Mouse (Mus musculus): ENCODE results near the gene Dapk3.
"Not testable (repeated sequence)": the region's sequence is repeated elsewhere in the genome, so short reads cannot be mapped to it uniquely, and the experiment has no call there.

Dapk3 gene

DNA sequence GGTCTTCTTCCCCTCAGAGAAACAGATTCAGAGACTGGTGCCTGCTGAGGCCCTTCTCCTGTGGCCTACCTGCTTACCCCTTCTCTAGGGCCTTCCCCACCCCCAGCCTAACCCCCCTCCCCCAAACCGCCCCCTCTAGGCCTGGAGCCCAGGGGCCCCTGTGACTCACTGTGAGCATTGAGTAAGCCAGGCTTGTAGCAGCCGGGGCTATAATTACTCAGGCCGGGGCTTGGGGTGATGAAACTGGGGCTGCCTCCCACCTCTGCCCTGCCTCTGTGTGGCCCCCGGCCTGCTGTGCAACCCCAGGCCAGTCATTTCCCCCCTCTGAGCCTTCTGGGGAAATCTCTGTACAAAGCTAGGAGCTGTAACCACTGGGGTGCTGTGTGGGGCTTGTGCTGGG lies 36.5 kb upstream of the Dapk3 start:
- DNase-seq: no peak

DNA sequence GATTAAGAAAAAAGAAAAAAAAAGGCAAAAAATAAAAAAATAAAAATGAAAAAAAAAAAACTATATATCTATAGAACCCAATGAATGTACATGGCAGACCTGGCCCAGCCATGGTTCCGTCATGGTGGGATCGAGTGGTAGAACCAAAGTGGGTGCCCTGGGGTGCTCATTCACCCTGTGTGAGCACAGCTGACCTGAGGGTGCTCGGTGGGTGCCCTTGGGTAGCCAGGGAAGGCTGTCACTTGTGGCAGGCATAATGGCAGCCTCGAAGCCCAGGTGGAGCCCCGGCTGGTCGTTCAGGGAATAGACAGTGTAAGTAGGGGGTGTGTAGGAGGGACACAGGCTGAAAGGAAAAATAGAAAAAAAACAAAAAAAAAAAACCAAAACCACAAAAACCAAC lies 31.5 kb upstream of the Dapk3 start:
- no peak for DNase-seq

DNA sequence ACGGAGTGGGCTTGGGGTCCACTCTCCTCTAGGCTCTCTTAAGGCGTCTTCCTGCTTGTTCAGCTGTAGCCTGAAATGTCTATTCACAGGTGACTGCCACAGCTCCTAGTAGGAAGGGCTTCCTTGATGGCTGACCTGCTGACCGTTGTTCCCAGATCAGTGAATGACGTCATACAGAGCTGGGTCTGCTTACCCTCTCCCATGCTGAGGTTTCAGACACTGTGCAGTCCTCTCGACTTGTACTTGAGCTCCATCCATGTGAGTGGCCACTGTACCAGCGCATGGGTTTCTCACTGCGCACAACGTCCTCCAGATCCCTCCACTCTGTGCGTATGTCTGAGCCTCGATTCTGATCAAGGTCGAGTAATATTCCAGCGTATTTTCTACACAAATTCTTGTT lies 30.2 kb upstream of the Dapk3 start:
- peak in 1 of 2 experiments; percentile 29 for DNase-seq

DNA sequence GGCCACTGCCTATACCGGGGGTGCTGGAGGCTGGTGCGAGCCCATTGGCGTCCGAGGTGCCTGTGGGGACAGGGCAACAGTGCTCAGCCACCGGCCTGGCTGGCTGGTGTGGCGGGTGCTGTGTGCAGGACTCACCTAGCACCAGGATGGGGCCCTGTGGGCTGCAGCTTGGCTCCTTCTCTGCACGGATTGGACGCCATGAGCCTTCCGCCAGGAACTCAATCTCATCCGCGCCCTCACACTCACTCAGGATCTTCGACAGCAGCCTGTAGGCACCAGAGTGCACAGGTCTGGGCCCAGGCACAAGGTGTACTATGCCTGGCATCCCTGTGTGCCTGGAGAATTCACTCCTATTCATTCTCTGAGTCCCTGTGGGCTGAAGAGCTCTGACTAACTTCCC lies 28.5 kb upstream of the Dapk3 start:
- DNase-seq: peak in 1 of 2 experiments; percentile 11

DNA sequence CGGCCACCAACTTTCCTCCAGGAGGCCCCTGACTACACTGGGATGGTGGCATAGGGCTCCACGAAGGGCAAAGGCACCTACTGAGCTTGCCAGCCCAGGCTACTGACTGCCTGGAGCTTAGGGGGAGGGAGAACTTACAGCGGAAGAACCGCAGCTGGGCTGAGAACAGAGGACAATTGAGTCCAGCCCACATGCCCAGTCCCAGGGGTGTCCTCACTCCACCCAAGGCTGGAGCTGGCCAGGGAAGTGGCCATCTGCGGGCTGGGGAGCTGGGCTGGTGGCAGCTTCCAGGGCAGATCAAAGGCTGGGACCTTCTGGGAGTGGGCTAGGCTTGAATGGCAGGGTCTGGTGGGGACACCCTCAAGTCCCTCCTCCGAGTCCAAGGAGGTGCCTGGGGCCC lies 28.1 kb upstream of the Dapk3 start:
- no peak for DNase-seq

DNA sequence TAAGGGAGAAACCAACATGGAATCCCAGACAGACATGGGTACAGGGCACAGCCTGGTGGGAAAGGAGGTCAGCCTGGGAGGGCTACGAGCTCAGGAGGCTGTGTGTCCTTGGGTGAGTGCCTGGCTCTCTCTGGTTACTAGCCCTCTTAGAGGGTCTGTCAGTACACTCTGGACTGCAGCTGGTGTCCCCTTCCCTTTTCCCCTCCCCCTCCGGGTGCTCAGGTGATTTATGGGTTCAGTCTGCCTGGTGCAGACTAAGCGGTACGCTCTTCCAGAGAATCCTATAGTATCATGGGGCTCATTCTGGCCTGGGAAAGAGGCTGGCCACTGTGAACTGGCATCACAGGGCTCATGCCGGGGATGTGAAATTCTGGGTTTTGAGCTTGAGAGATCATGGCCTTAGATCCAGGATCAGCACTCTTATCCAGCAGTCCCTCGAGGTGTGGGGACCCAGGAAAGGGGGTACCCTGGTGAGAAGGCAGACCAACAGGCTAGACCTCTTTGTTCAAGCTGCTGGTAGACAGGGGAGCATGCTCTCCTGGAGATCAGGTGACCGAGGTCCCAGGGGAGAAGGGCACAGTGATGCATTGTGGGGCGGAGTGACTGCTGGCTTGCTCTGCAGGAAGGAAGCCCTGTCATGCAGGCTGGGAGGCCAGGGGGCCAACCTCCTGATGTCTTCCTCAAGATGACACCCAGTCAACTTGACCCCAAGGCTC lies 21.0 kb upstream of the Dapk3 start:
- peak; percentile 73 to 80 for DNase-seq

DNA sequence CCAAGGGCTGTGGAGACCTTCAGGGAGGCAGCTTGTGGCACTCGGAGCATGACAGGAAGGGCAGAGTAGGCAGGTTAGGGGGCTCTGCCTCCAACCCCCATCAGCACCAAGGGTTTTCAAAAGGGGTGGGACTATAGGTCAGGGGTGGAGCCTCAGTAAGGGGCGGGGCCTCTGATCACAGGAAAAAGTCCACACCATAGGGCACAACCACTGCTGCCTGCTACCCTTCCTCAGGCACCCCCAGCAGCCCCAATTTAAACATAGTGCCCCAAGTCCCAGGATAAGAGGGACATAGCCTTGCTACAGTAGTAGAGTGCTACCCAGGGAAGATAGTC lies 20.5 kb upstream of the Dapk3 start:
- DNase-seq: no peak

DNA sequence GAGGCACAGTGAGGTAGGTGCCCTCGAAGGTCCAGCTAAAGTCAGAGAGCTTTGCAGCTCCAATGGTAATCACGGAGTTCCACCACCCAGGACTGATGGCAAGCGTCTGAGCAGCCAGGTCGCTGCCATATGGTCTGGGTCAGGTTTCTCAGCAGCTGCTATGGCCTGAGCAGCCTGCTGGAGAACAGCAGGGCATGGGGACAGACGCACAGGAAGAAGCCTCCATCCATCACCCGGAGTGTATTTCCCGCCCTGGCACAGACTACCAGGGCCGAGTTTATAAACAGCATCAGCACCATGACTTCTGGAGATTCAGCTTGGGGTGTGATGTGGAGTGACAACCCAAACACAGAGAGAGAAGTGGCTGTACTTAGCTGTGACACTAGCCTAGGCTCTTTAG lies 17.7 kb upstream of the Dapk3 start:
- DNase-seq: no peak

DNA sequence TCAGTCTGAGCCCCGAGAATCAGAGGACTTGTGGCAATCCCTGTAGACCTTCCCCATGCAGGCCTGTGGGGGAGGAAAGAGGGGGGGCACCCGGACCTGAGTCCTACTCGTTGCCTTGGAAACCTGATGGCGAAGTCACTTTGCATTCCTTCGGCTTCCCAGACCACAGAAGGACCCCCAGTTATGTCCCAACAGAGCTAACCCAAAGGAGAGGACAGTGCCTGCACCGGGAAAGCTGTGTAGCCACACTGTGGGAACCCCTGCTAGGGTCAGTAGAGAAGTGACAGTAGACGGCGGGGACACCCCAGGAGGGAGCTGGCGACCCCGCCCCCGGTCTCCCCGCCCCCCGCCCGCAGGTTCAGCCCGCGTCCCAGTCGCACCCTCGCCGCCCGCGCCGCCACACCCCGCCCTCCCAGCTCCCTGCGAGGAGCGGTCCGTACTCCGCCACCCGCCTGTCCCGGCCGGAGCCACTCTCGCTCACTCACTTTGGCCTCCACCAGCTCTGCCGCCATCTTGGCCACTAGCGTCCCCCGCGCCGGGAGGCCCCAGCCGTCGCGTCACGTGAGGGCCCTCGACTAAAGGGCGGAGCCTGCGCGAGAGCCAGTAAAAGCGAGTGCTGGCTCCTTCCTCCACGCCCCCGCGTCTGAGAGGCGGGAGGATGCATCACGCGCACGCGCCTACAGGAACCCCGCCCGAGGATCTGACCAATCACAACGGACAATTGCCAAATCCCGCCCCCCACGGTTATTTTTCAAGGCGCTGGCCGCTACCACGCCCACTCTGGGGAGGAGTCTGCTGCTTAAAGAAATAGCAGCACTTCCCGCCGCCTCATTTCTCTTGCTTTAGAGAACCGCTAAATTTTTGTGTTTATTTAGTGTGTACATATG lies 15.4 kb upstream of the Dapk3 start, which contains the start of gene Pias4:
Gene Pias4, minus strand, starts transcription at position 724 of the 887 bp plus-strand sequence.
- DNase-seq: peak; percentile 100

DNA sequence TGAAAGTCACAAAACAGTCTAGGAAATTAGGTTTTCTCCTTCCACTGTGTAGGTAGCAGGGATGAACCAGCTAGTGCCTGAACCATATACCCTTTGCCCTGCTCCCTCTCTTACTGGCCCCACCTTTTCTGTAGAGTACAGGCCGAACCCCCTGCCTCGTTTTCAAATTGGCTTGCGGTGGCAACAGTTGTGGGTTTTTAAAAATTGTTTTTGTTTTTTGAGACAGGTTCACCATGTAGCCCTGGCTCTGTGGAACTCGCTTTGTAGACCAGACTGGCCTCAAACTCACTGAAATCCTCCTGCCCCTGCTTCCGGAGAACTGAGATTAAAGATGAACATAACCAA lies 14.7 kb upstream of the Dapk3 start:
- peak in 1 of 2 experiments; percentile 43 for DNase-seq

DNA sequence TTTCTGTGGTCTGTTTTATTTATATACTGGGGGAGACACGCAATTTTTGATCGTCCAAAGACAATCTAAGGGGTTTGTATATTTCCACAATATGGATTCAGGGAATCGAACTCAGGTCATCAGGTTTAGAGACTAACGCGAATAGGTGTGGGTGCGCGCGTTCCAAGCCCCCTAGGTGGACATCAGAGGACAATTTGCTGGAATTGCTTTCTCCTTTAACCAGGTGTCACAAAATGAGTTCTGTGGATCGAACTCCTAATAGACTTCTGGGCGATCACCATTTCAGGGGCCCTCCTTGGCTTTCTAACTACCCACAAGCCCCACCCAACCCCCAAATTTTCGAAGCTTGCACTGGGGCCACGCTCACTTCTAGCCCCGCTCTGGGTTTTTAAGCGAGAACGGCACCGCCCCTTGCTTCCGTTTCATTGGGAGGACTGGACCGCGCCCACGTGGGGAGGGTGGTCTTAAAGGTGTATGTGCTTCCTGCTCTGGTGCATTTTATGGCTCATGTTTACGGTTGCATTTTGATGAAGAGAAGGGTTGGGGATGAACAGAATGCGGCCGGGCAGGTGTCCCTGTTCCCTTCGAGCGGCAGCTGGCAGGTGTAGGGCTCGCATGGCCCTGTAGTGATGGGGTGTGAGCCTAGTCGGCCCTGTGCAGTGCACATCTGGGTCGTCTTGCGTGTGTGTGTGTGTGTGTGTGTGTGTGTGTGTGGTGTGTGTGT lies 14.1 kb upstream of the Dapk3 start:
- peak; percentile 93 to 94 for DNase-seq

DNA sequence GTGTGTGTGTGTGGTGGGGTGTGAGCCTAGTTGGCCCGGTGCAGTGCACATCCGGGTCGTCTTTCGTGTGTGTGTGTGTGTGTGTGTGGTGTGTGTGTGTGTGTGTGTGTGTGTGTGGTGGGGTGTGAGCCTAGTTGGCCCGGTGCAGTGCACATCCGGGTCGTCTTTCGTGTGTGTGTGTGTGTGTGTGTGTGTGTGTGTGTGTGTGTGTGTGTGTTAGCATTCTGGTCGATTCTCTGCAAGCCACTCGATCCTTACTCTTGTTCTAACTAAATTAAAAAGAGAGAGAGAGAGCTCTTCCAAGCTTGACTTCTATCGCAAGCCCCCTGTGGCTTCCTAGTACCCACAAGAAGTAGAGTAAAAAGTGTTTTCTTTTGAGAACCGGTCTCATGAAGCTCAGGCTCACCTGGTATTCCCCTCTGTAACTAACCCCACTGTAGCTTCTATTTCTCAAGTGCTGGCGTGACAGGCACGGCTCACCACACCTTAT lies 13.3 kb upstream of the Dapk3 start:
- peak in 1 of 2 experiments; percentile 56 for DNase-seq

DNA sequence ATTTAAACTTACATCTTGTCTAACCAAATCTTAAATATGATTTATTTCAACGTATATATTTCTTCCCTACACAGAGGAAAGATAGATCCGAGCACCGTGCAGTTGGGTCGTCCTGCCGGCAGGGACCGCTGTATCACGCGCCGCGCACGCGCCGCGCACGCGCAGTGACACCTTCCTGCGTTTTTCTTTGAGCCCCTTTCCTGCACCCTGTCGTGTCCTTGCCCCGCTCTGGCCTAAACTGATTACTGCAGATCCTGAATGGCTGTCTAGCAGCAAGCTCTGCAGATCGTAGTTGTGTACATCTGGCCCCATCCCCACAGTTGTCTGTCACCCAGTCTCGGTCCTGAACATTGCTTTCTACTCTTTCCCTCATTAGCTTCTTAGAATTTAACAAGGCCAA lies 9.7 kb upstream of the Dapk3 start:
- peak; percentile 74 to 88 for DNase-seq

DNA sequence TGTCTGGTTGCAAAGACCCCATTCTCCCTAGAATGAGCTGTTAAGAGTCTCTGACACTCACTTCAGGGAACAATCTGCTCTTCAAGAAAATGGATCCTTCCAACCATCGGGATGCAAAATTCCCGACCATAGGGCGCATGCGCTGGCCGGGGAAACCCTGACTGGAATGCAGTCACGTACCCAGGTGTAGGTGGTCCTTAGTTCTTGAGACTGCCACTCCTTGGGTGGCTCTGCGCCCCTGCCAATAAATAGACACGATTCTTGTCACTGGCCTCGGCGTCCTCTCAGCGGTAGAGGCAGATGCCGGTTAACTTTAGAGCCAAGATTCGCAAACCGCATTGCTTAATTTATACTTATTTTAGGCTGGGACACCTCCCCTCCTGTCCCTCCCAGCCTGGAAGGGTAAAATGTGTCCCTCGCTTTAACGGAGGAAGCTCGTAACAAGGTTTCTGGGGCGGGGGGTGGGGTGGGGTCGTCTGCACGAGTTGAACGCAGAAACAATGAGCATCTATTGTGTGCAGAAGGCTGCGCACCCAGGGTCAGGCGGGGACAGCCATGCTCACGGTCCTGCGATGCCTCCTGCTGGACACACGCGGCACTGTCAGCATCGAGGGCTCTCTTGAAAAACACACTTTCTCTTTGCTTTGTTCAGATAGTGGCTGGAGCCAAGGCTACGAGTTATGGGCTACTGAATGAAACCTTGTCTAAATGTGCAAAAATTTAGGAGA lies 8.0 kb upstream of the Dapk3 start:
- peak; percentile 89 to 94 for DNase-seq

DNA sequence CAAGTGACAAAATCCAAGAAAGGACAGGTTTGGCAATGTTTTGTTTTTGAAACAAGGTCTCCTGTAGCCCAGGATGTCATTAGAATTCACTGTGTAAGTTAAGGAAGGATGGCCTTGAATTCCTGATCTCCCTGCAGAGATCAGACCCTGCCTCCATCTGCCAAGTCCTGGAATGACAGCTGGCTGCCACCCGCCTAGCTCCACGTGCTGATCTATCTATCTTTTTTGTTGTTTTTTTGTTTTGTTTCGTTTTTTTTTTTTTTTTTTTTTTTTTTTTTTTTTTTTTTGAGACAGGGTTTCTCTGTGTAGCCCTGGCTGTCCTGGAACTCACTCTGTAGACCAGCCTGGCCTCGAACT lies 7.5 kb upstream of the Dapk3 start:
- not testable (repeated sequence) for DNase-seq

DNA sequence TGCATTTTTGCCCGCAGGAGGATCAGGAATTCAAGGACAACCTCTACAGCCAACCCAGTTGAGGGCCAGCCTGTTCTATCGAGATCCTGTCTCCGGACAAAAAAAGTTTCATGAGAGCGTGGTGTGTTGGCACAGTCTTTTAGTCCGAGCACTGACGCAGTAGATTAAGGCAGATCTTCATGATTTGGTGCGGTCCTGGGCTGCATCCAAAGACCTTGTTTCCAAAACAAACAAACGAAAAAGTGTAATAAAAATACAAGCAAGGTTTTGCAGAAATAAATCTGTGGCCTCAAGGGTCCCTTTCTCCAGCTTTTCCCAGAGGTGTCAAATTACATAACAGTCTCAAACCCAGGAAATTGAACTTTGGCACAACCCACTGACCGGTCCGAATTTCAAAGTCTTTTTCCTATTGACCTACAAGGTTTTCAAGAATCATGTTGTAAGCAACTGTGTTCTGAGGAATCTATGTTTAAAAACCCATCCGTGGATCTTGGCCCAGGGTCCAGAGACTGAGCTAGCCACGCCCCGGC lies 6.8 kb upstream of the Dapk3 start:
- no peak for DNase-seq

DNA sequence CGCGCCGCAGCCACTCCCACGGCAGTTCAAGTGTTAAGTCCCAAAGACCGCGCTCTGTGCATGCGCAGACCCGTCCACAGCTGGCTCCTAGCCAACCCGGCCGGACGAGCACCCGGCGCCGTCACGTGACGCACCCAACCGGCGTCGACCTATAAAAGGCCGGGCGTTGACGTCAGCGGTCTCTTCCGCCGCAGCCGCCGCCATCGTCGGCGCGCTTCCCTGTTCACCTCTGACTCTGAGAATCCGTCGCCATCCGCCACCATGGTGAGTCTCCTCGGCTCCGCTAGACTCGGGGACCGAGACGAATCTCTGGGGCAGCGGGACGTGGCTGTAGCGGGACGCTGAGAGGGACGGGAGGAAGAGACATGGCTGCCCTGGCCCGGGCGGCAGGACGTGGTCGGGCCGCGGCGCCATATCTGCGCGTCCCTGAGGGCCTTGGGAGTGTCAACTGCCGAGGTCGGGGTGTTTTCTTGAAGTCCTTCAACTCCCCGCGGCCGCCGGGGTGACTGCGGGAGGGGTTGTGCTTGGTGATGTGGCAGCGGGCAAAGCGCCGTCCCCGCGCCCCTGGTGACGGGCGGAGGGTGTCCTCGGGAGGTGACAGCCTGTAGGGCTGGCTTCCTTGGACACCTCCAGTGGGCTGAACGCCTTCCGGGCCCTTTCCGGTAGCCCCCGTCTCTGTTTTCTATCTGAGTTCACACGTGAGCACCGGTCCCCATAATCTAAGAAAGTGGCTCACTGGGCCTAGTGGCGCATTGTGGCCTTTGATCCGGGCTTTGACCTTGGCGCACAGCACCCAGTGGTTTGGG lies 6.1 kb upstream of the Dapk3 start, which contains the start of gene Eef2:
Gene Eef2, plus strand, starts transcription at position 166 of the 806 bp plus-strand sequence.
- DNase-seq: peak; percentile 99 to 100

DNA sequence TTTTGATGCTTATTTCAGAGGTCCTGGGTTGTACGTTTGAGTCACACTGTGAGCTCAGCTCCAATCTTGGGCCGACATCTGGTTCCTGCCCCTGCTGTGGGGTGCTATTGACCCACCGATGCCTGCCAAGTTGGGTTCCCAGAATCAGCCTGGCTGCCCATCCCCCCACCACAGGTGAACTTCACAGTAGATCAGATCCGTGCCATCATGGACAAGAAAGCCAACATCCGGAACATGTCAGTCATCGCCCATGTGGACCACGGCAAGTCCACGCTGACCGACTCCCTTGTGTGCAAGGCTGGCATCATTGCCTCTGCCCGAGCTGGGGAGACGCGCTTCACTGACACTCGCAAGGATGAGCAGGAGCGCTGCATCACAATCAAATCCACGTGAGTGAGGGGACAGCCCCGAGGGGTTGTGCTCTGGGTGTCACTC lies 5.3 kb upstream of the Dapk3 start:
- DNase-seq: peak in 1 of 2 experiments; percentile 74

DNA sequence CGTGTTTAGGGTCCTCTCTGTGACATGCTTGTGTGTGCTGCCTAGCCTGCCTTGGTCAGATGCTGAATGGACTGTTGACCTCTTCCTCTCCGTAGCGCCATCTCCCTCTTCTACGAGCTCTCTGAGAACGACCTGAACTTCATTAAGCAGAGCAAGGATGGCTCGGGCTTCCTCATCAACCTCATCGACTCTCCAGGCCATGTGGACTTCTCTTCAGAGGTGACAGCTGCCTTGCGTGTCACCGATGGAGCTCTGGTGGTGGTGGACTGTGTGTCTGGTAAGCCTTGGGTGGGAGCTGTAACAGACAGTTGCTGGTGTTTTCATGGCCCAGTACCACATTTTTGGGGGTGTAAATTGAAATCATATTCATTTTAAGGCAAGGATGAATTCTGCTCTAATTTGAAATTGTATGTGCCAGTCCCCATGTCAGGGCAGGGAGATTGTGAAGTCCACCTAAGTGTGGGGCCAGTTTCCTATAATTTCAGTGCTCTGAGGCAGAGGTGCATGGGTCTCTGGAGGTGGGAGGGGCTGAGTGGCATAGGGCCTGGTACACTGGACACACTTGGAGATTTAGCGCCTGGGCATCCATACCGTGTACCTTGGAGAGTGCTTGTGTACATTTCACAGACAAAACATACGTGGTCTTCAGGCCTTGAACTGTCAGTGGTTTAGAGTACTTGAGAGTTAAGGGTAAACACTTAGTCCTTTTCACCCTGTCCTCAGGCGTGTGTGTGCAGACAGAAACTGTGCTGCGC lies 4.7 kb upstream of the Dapk3 start:
- DNase-seq: no peak

DNA sequence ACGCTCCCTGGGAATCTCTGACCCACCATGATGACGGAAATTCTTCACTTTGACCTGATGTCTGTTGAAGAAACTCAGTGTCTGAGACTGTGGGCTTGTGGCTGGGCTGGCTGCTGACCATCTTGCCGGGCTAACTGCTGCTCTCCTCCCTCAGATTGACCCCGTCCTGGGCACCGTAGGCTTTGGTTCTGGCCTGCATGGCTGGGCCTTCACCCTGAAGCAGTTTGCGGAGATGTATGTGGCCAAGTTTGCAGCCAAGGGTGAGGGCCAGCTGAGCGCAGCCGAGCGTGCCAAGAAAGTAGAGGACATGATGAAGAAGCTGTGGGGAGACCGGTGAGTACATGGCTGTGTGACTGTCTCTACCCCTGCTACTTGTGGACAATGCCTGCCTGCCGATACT lies 3.9 kb upstream of the Dapk3 start:
- DNase-seq: no peak

Data from kidney, postnatal 36 days (tissue).